Mouse (Mus musculus) forelimb bud, embryonic 11.5 days (tissue): ENCODE data around the gene Lyrm4.

ENCODE experiments used
- DNase-seq: peaks from one replicate; pipeline ENCODE4 v3.0.0-alpha.2; 2012; ENCODE audit warnings: low read depth, low spot score

Lyrm4 gene

GRCm38 (mm10) chr13:35939871-35940665 lies 177.3 kb downstream of the Lyrm4 start:
- DNase-seq: no peak

- no peak for DNase-seq
Measured at GRCm38 (mm10) chr13:35937991-35938390, 179.3 kb downstream of the Lyrm4 start.
